Mouse (Mus musculus) hindbrain, postnatal 0 days (tissue): ENCODE results near the gene Zfp422. TPM values are rescaled to one million over a fixed set of nuclear protein-coding genes. Genes with fewer than 3 reads are reported as not detected.

Source experiments
- ATAC-seq: fragments of 200-750 bp; cut with Nextera tagmentation; 2 replicates; pipeline ENCODE4 v1.8.0; 2017; ENCODE audit warnings: mild to moderate bottlenecking, moderate TSS enrichment, moderate library complexity
- DNase-seq: peaks from one replicate; pipeline ENCODE4 v3.0.0-alpha.2; 2015; ENCODE audit warnings: low spot score
- H3K27ac ChIP-seq: fragments of 300-500 bp; sonication (generic); 2 replicates; pipeline ENCODE4 v1.5.1; 2014; ENCODE audit warnings: mild to moderate bottlenecking
- H3K27me3 ChIP-seq: fragments of 300-500 bp; sonication (generic); 2 replicates; pipeline ENCODE4 v1.6.1; 2014; ENCODE audit warnings: low read length, mixed read lengths; ENCODE audit not compliant: insufficient read depth
- H3K36me3 ChIP-seq: fragments of 300-500 bp; sonication (generic); 2 replicates; pipeline ENCODE4 v1.6.1; 2014; ENCODE audit warnings: low read length, mixed read lengths; ENCODE audit not compliant: insufficient read depth
- H3K4me1 ChIP-seq: fragments of 300-500 bp; sonication (generic); 2 replicates; pipeline ENCODE4 v1.6.1; 2014; ENCODE audit warnings: antibody characterized with exemption, low read length, mixed read lengths; ENCODE audit not compliant: insufficient read depth
- H3K4me2 ChIP-seq: fragments of 300-500 bp; sonication (generic); 2 replicates; pipeline ENCODE4 v1.6.1; 2014; ENCODE audit warnings: low read depth, mild to moderate bottlenecking, low read length, moderate library complexity, mixed read lengths
- H3K4me3 ChIP-seq: fragments of 300-500 bp; sonication (generic); 2 replicates; pipeline ENCODE4 v1.5.1; 2014; ENCODE audit warnings: low read length
- H3K9ac ChIP-seq: fragments of 300-500 bp; sonication (generic); replicated peaks from 2 replicates; pipeline ENCODE4 v1.6.1; 2014; ENCODE audit warnings: mild to moderate bottlenecking, low read length, moderate library complexity, mixed read lengths
- H3K9me3 ChIP-seq: fragments of 300-500 bp; sonication (generic); 2 replicates; pipeline ENCODE4 v1.6.1; 2016; ENCODE audit warnings: low read length, mixed read lengths
- CTCF ChIP-seq: IDR thresholded peaks from 2 replicates; pipeline ENCODE4 v1.5.1; 2016; ENCODE audit warnings: antibody characterized with exemption, control low read depth, low read depth
- WGBS: fragments of 180-500 bp; shearing (Covaris S2); extraction: QIAGEN DNeasy Blood & Tissue Kit; methylation state at CpG from one replicate; pipeline ENCODE4 v1.1.7; 2014; 5-methylcytosine and 5-hydroxymethylcytosine counted together
- polyA plus RNA-seq: library from polyadenylated mRNA; unstranded; fragments of >200 nt; fragmentation: Nextera tagmentation; extraction: Ambion mirVana; gene quantifications from 2 replicates; pipeline ENCODE4 v1.2.1, GENCODE M21; 2015
- total RNA-seq: library from RNA; depleted of rRNA; stranded (reverse); fragments of >200 nt; gene quantifications from 2 replicates; pipeline ENCODE4 v1.2.3, GENCODE M21; 2014

Zfp422 gene
- total and polyA plus RNA-seq, 2 experiments from 2014 or later = 50.8 to 97.1 TPM

DNA sequence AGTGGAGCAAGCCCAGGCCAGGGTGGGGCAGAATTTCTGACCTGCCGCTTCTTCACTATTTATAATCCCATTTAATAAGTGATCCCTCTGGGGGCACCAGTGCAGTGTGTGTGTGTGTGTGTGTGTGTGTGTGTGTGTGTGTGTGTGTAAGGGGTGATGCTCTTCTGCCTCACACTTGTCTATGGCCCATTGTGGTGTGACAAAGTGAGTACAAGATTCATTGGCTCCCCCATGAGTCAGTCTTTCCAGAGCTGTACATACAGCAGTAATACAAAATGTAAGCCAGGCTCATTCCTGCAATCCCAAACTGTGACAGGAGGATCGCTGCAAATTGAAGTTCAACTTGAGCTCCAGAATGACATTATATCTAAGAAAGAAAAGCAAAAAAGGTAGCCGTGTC is 36.0 kb upstream of the Zfp422 start:
- DNase-seq = no peak
- H3K4me2 ChIP-seq = no peak overlapping the region
- H3K9ac ChIP-seq = no peak overlapping the region
- no peaks in the 10 kb centered on the region for H3K27me3 ChIP-seq
- no peaks in the 10 kb centered on the region for H3K9me3 ChIP-seq
- H3K4me3 ChIP-seq = no peak overlapping the region
- H3K4me1 ChIP-seq = peaks cover 4% of the 10 kb centered on the region; the same call in 1 of the 2 replicates
- 74% methylated on average over 3 of the region's 3 CpGs for WGBS
- TF ChIP-seq CTCF = no peak
- no peak overlapping the region for H3K27ac ChIP-seq
- ATAC-seq = no peak
- no peaks in the 10 kb centered on the region for H3K36me3 ChIP-seq

DNA sequence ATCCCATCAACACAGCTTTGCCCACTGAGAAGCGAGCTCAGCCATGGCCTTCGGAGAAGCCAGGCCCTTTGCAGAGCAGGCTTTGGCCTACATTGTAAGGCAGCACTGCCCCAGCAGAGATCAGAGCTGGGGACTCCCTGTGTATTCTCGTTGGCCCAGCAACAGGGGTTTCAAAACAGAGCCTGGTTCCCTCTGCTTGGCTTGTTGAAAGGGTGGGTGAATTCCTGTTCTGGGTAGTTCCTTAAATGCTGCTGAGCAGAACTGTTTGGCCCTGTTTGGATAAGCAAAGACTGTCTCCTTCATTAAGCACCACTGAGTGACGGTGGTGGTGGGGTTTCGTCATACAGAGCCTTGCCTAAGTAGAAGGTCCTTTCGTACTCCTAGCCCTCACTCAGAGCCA is 35.2 kb upstream of the Zfp422 start:
- Histone ChIP-seq H3K4me2 (no peak overlapping the region), H3K9me3 (no peaks in the 10 kb centered on the region), H3K9ac (no peak overlapping the region), H3K36me3 (no peaks in the 10 kb centered on the region), H3K27me3 (no peaks in the 10 kb centered on the region), H3K27ac (no peak overlapping the region), H3K4me3 (no peak overlapping the region), H3K4me1 (no peaks in the 10 kb centered on the region)
- TF ChIP-seq CTCF = no peak
- WGBS = 73% methylated on average over 6 of the region's 6 CpGs
- DNase-seq (no peak), ATAC-seq (no peak)

DNA sequence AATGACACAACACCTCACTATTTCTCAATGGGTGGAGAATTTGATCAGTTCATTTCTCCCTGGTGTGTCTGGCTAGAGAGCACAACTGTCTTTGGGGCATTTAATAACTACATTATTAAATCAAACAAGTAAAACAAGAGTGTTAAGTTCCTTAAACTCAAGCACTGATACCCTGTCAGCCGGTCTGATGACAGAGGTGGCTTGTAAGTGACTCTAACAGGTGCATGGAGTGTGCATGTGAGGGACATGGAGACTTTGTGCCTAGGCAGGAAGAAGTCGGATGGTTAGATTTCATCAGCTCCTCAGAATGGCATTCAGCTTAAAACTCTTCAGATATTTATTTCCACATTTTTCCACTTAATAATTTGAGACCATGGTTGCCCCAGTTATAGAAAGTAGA is 34.6 kb upstream of the Zfp422 start:
- TF ChIP-seq CTCF = no peak
- Histone ChIP-seq H3K27me3 (no peaks in the 10 kb centered on the region), H3K9me3 (no peaks in the 10 kb centered on the region), H3K36me3 (no peaks in the 10 kb centered on the region), H3K9ac (no peak overlapping the region), H3K4me1 (no peaks in the 10 kb centered on the region), H3K4me2 (no peak overlapping the region), H3K27ac (no peak overlapping the region), H3K4me3 (no peak overlapping the region)
- ATAC-seq (no peak), DNase-seq (no peak)
- 86% methylated on average over 2 of the region's 2 CpGs for WGBS

DNA sequence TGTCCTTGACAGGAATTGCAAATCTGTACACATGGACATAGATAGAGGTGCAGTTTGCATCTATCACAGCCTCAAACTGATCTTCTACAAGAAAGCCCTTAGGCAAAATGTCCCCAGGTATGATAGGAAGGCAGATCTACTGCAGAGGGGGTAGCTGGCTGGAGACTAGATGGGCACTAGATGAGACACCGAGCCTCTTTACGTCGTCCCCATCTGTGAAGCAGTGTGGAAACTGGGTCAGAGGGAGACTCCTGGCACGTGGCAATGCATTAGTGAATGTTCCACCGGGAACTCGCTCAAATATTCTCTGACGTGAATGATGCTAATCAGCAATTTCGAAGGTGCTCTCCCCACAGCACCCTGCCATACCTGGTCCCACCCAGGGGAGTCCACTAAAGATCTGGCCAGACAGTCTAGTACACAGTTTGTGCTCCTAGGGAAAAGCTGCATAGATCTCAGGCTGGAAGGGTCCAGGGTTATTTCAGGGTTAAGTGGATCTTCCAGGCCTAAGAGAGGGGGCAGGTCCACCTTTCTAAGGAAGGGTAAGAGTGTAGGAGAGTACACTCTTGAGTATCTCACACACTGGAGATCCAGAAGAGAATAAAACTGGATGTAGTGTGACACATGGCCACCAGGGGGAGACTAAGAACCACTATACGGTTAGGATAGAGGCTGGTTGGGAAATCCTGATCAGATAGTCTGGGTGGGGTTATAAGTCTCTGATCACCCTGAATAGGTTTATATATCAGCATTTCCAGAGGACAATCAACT is 25.1 kb upstream of the Zfp422 start:
- H3K27me3 ChIP-seq = no peaks in the 10 kb centered on the region
- peak; percentile 94 for TF ChIP-seq CTCF
- H3K27ac ChIP-seq = no peak overlapping the region
- H3K4me3 ChIP-seq = no peak overlapping the region
- H3K36me3 ChIP-seq = no peaks in the 10 kb centered on the region
- H3K9me3 ChIP-seq = no peaks in the 10 kb centered on the region
- H3K9ac ChIP-seq = no peak overlapping the region
- ATAC-seq = peak; percentile 82
- 54% methylated on average over 9 of the region's 9 CpGs for WGBS
- DNase-seq = peak; percentile 90
- no peaks in the 10 kb centered on the region for H3K4me1 ChIP-seq
- H3K4me2 ChIP-seq = no peak overlapping the region

DNA sequence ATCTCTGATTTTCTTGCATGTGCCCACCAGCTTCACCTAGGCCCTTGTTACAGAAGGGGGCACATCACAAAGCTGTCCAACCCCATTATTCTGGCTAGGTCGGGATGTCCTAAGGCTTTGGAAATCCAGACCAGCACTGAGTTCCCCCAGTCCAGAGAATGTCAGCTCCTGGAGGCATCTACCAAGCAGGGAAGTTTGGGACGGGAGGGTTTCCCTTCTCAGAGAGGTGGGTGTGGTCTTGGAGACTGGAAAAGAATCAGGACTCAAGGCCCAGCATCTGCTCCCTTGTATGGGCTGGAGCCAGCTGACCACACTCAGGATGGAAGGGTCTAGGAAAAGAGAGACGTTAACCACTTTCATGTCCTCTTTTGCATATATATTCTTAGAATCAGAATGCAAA is 24.4 kb upstream of the Zfp422 start:
- Histone ChIP-seq H3K27me3 (no peaks in the 10 kb centered on the region), H3K4me3 (no peak overlapping the region), H3K4me2 (no peak overlapping the region), H3K4me1 (no peaks in the 10 kb centered on the region), H3K27ac (no peak overlapping the region), H3K9ac (no peak overlapping the region), H3K36me3 (no peaks in the 10 kb centered on the region), H3K9me3 (no peaks in the 10 kb centered on the region)
- 73% methylated on average over 3 of the region's 3 CpGs for WGBS
- ATAC-seq = no peak
- no peak for DNase-seq
- TF ChIP-seq CTCF = no peak

DNA sequence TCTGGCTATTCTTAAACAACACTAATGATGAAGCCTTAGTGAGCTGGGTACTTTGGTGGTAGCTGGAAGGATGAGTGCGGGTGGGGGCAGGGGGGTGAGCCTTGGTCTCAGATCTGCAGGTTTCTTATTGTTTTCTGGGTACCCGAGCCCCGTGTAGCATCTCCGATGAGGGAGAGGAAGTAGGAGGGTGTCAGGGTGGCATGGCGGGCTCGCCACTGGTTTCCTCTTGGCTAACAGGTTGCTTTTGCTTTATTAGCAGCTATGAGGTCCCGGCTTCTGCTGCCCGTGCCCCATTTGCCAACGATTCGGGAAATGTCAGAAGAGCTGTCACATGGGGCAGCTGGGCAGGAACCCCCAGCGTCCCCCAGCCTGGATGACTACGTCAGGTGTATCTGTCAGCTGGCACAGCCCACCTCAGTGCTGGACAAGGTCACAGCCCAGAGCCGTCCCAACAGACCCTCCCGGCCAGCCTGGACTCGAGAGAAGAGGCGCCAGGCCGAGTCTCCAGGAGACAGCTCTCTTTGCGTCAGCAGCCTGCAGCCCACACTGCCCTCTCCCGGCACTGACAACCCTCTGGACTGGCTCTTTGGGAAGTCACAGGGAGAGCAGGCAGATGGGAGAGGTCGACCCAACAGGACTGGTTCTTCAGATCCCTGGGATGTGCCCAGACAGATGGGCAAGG is 22.8 kb upstream of the Zfp422 start:
- no peaks in the 10 kb centered on the region for H3K36me3 ChIP-seq
- DNase-seq = no peak
- peak; percentile 47; the same call in 1 of the 2 replicates for TF ChIP-seq CTCF
- WGBS = 77% methylated on average over 20 of the region's 20 CpGs
- H3K4me3 ChIP-seq = no peak overlapping the region
- H3K27ac ChIP-seq = no peak overlapping the region
- ATAC-seq = no peak
- peak overlapping the region; percentile 22; the same call in 1 of the 2 replicates for H3K4me2 ChIP-seq
- no peak overlapping the region for H3K9ac ChIP-seq
- H3K4me1 ChIP-seq = no peaks in the 10 kb centered on the region
- no peaks in the 10 kb centered on the region for H3K9me3 ChIP-seq
- no peaks in the 10 kb centered on the region for H3K27me3 ChIP-seq

DNA sequence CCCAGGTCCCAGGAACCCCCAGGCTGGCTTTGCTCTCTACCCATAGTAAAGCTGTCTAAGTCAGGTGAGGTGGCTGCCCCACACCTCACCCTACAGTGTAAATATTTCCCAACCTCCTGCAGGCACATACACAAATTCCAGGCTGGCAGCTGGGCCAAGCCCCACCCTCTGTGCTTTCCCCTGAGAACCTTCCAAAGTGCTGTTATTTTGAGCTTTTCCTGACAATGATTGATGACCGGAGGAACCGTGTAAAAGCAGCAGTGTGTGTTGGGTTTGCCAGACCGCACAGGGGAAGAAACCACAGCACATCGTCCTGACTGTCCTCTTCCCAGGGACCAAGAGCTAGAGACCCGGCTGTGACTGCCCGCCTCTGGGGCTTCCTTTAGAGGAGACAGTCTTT is 21.6 kb upstream of the Zfp422 start, which contains the start of gene Depp1:
Gene Depp1, plus strand, starts transcription at position 204 of the 400 bp plus-strand sequence.
- no peak for ATAC-seq
- Histone ChIP-seq H3K27me3 (no peaks in the 10 kb centered on the region), H3K4me3 (no peak within 1 kb of the TSS), H3K9me3 (no peaks in the 10 kb centered on the region), H3K27ac (no peak within 1 kb of the TSS), H3K4me1 (no peaks in the 10 kb centered on the region), H3K36me3 (no peaks in the 10 kb centered on the region; the same call in 1 of the 2 replicates), H3K4me2 (peak within 1 kb of the TSS; percentile 22; the same call in 1 of the 2 replicates), H3K9ac (no peak within 1 kb of the TSS)
- DNase-seq = peak; percentile 30
- TF ChIP-seq CTCF = no peak
- 41% methylated on average over 6 of the region's 6 CpGs for WGBS
